Mouse (Mus musculus): Measurements from ENCODE around the gene Cracr2b.
A peak's percentile ranks its signal among the peaks of the same experiment; 100 is the strongest.

GRCm38 (mm10) chr7:141454967-141455551 is 5.8 kb upstream of the Cracr2b start, which contains the start of gene Pnpla2:
- TF ChIP-seq MYOG (IDR thresholded peaks at IDR 0.05; ENCODE audit: control insufficient read depth, extremely low read depth, insufficient read length) (no peak), MAX (IDR thresholded peaks at IDR 0.05) (peak; percentile 45), CTCF (IDR thresholded peaks at IDR 0.05; ENCODE audit: control insufficient read depth, insufficient read depth, insufficient read length) (no peak), USF1 (IDR thresholded peaks at IDR 0.05; ENCODE audit: low read depth) (no peak)

Data from C2C12 (cell line).